Mouse (Mus musculus) MEL (cell line): ENCODE results near the gene Dydc1. TPM values are rescaled to one million over a fixed set of nuclear protein-coding genes. Genes with fewer than 3 reads are reported as not detected.

Experiments used
- DNase-seq: peaks from one replicate; pipeline ENCODE4 v3.0.0; 2011; ENCODE audit warnings: low read depth, low spot score
- H3K27ac ChIP-seq: 2 replicates; pipeline ENCODE4 v1.5.1; 2012; ENCODE audit warnings: low read depth, mild to moderate bottlenecking, control low read depth, low read length, moderate library complexity; ENCODE audit not compliant: control insufficient read depth
- H3K27me3 ChIP-seq, 2 experiments: fragments of 150-350 bp in 1 of 2; sonication (generic) in 1 of 2; 2 replicates each; pipeline ENCODE4 v1.6.1; 2012; ENCODE audit warnings: low read length in 2 of 2, mild to moderate bottlenecking in 2 of 2, improper control_type of control experiment in 1 of 2, moderate library complexity in 1 of 2; ENCODE audit not compliant: insufficient read depth in 2 of 2, control insufficient read depth in 1 of 2
- H3K36me3 ChIP-seq, 2 experiments: 2 replicates each; pipeline ENCODE4 v1.6.1; 2012 to 2014; ENCODE audit warnings: low read length in 2 of 2, improper control_type of control experiment in 1 of 2, inconsistent platforms in 1 of 2, mild to moderate bottlenecking in 1 of 2; ENCODE audit not compliant: insufficient read depth in 2 of 2, control insufficient read depth in 1 of 2
- H3K4me1 ChIP-seq, 2 experiments: fragments of 150-350 bp in 1 of 2; sonication (generic) in 1 of 2; 2 replicates each; pipeline ENCODE4 v1.6.1; 2012; ENCODE audit warnings: low read length in 2 of 2, improper control_type of control experiment in 1 of 2, mild to moderate bottlenecking in 1 of 2; ENCODE audit not compliant: insufficient read depth in 2 of 2, control insufficient read depth in 1 of 2
- H3K4me3 ChIP-seq, 2 experiments: fragments of 150-350 bp in 1 of 2; sonication (generic) in 1 of 2; 2 replicates each; pipeline ENCODE4 v1.5.1; 2012; ENCODE audit warnings: low read depth in 2 of 2, low read length in 2 of 2, mild to moderate bottlenecking in 2 of 2, moderate library complexity in 2 of 2, control low read depth in 1 of 2, improper control_type of control experiment in 1 of 2; ENCODE audit not compliant: control insufficient read depth in 1 of 2, insufficient read depth in 1 of 2
- H3K79me2 ChIP-seq: 2 replicates; pipeline ENCODE4 v1.6.1; 2012; ENCODE audit warnings: mild to moderate bottlenecking, low read length, moderate library complexity; ENCODE audit not compliant: control insufficient read depth, poor library complexity, insufficient read depth
- H3K9ac ChIP-seq: 2 replicates; pipeline ENCODE4 v1.6.1; 2012; ENCODE audit warnings: low read depth, mild to moderate bottlenecking, control low read depth, low read length, moderate library complexity; ENCODE audit not compliant: control insufficient read depth, poor library complexity, severe bottlenecking
- H3K9me3 ChIP-seq: fragments of 150-350 bp; sonication (generic); replicated peaks from 2 replicates; pipeline ENCODE4 v1.6.1; 2012; ENCODE audit warnings: mild to moderate bottlenecking, low read length, improper control_type of control experiment, moderate library complexity; ENCODE audit not compliant: insufficient read depth
- BHLHE40 ChIP-seq: IDR thresholded peaks from 2 replicates; pipeline ENCODE4 v1.6.1; 2012; ENCODE audit warnings: low read depth, mild to moderate bottlenecking, inconsistent platforms, low read length, improper control_type of control experiment, borderline replicate concordance
- EP300 ChIP-seq, 2 experiments: IDR thresholded peaks; 2 replicates each; pipeline ENCODE4 v1.6.1; 2011; ENCODE audit warnings: improper control_type of control experiment in 2 of 2, low read length in 2 of 2, low read depth in 1 of 2, mild to moderate bottlenecking in 1 of 2
- HCFC1 ChIP-seq: IDR thresholded peaks from 2 replicates; pipeline ENCODE4 v1.6.1; 2012; ENCODE audit warnings: low read depth, mild to moderate bottlenecking, inconsistent platforms, low read length, improper control_type of control experiment, moderate library complexity
- JUND ChIP-seq: IDR thresholded peaks from 2 replicates; pipeline ENCODE4 v1.6.1; 2011; ENCODE audit warnings: low read depth, mild to moderate bottlenecking, improper control_type of control experiment, low read length
- KAT2A ChIP-seq: conservative IDR thresholded peaks from 2 replicates; pipeline ENCODE4 v1.6.1; 2012; ENCODE audit warnings: low read depth, low read length, improper control_type of control experiment, inconsistent platforms
- MAFK ChIP-seq: IDR thresholded peaks from 2 replicates; pipeline ENCODE4 v1.6.1; 2011; ENCODE audit warnings: low read depth, mild to moderate bottlenecking, low read length, improper control_type of control experiment, borderline replicate concordance
- MAZ ChIP-seq: IDR thresholded peaks from 2 replicates; pipeline ENCODE4 v1.6.1; 2012; ENCODE audit warnings: low read depth, mild to moderate bottlenecking, inconsistent platforms, low read length, improper control_type of control experiment
- MXI1 ChIP-seq: IDR thresholded peaks from 2 replicates; pipeline ENCODE4 v1.6.1; 2011; ENCODE audit warnings: mild to moderate bottlenecking, low read depth, low read length, improper control_type of control experiment
- NELFE ChIP-seq: IDR thresholded peaks from 2 replicates; pipeline ENCODE4 v1.6.1; 2011; ENCODE audit warnings: low read depth, low read length, improper control_type of control experiment
- POLR2A ChIP-seq, 2 experiments: IDR thresholded peaks; 2 replicates each; pipeline ENCODE4 v1.6.1; 2011 to 2012; ENCODE audit warnings: low read length in 2 of 2, mild to moderate bottlenecking in 2 of 2, control low read depth in 1 of 2, improper control_type of control experiment in 1 of 2, low read depth in 1 of 2, moderate library complexity in 1 of 2; ENCODE audit not compliant: control insufficient read depth in 1 of 2, insufficient read depth in 1 of 2, poor library complexity in 1 of 2
- RAD21 ChIP-seq: IDR thresholded peaks from 2 replicates; pipeline ENCODE4 v1.6.1; 2011; ENCODE audit warnings: mild to moderate bottlenecking, low read depth, low read length, improper control_type of control experiment
- RCOR1 ChIP-seq: IDR thresholded peaks from 2 replicates; pipeline ENCODE4 v1.6.1; 2012; ENCODE audit warnings: low read depth, mild to moderate bottlenecking, inconsistent platforms, low read length, improper control_type of control experiment
- TCF12 ChIP-seq: IDR thresholded peaks from 2 replicates; pipeline ENCODE4 v1.6.1; 2014; ENCODE audit warnings: low read depth, mild to moderate bottlenecking, inconsistent platforms, low read length, improper control_type of control experiment, moderate library complexity
- UBTF ChIP-seq: IDR thresholded peaks from 2 replicates; pipeline ENCODE4 v1.6.1; 2012; ENCODE audit warnings: low read depth, mild to moderate bottlenecking, inconsistent platforms, low read length, improper control_type of control experiment, moderate library complexity, borderline replicate concordance; ENCODE audit not compliant: insufficient read depth
- ZC3H11A ChIP-seq: IDR thresholded peaks from 2 replicates; pipeline ENCODE4 v1.6.1; 2012; ENCODE audit warnings: low read depth, mild to moderate bottlenecking, inconsistent platforms, low read length, improper control_type of control experiment
- ZNF384 ChIP-seq: IDR thresholded peaks from 2 replicates; pipeline ENCODE4 v1.6.1; 2012; ENCODE audit warnings: low read depth, mild to moderate bottlenecking, inconsistent platforms, low read length, improper control_type of control experiment
- polyA plus RNA-seq, 2 experiments: library from polyadenylated mRNA; stranded (reverse) in 1 of 2; unstranded in 1 of 2; fragments of >175 nt in 1 of 2; fragments of >200 nt in 1 of 2; gene quantifications; 2 replicates each; pipeline versions ENCODE4 v1.2.1 to v1.2.4; 2012; ENCODE audit warnings: low replicate concordance in 2 of 2, low read depth in 1 of 2; ENCODE audit not compliant: insufficient read length in 2 of 2, insufficient read depth in 1 of 2, missing spikeins in 1 of 2
- total RNA-seq: library from RNA; depleted of rRNA; stranded (reverse); fragments of 300-350 nt; gene quantifications from 2 replicates; pipeline ENCODE4 v1.2.3, GENCODE M21; 2012; rRNA removed

Dydc1 gene
- total and polyA plus RNA-seq, 3 experiments = not detected

DNA sequence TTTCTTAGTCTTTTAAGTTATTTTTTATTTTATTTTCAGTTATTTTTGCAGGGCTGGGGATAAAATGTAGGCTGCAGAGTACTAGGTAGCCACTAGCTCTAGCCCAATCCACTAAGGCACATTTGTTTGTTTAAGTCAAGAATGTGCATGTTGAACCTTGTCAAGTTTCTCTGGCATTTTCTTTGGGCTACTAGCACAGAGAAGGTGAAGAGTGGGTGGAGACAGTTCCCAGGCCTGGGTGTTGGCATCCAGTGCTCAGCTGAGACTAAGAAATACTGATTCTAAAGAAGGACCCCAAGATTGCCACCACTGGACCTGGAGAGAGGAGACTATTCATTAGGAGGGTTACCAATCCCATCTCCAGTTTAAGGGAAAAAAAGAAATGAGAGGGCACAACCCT lies 64.3 kb downstream of the Dydc1 start:
- no peaks in the 10 kb centered on the region for H3K36me3 ChIP-seq
- no peak overlapping the region for H3K9ac ChIP-seq
- no peaks in the 10 kb centered on the region for H3K4me1 ChIP-seq
- no peak overlapping the region for H3K4me3 ChIP-seq
- H3K27me3 ChIP-seq = no peaks in the 10 kb centered on the region
- no peaks in the 10 kb centered on the region for H3K79me2 ChIP-seq
- DNase-seq = no peak
- no peaks in the 10 kb centered on the region for H3K9me3 ChIP-seq
- no peak overlapping the region for H3K27ac ChIP-seq
- TF ChIP-seq BHLHE40 (no peak), KAT2A (no peak)
- TF ChIP-seq, all 39 proteins: peak for 0

DNA sequence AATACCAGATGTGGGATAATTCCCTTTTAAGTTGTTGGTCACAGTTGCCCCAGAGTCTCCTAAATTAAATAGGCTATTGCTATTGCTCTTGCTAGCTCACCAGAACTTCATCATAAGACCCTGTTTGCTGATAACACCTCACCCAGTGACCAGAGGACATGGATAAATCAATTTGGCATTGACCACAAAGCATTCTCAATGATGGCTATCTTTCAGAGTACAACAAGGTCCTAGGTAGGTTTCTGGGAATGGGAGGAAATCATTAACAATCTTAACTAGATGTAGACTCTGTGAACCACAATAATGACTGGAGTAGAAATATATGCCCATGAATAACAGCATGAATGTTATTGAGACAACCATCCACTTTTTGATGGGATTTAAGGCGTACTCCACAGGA lies 68.0 kb downstream of the Dydc1 start:
- no peaks in the 10 kb centered on the region for H3K27me3 ChIP-seq
- no peaks in the 10 kb centered on the region for H3K79me2 ChIP-seq
- H3K9ac ChIP-seq = no peak overlapping the region
- no peaks in the 10 kb centered on the region for H3K9me3 ChIP-seq
- H3K36me3 ChIP-seq = no peaks in the 10 kb centered on the region
- no peak for TF ChIP-seq TCF12
- no peak for TF ChIP-seq ZNF384
- TF ChIP-seq UBTF = no peak
- TF ChIP-seq HCFC1 = no peak
- no peak for TF ChIP-seq EP300 (IDR thresholded peaks at IDR 0.05; ENCODE audit: low read depth in 1 of 2, low read length in 2 of 2)
- no peak for TF ChIP-seq MAFK
- no peak for TF ChIP-seq RAD21
- no peak for TF ChIP-seq ZC3H11A
- TF ChIP-seq NELFE = no peak
- TF ChIP-seq MAZ = no peak
- TF ChIP-seq RCOR1 = no peak
- TF ChIP-seq MXI1 = no peak
- no peak for TF ChIP-seq JUND
- no peak for TF ChIP-seq POLR2A (IDR thresholded peaks at IDR 0.05; ENCODE audit: control insufficient read depth in 1 of 2, insufficient read depth in 1 of 2, low read depth in 1 of 2, low read length in 2 of 2, poor library complexity in 1 of 2)
- H3K4me3 ChIP-seq = no peak overlapping the region
- no peaks in the 10 kb centered on the region for H3K4me1 ChIP-seq
- H3K27ac ChIP-seq = no peak overlapping the region
- DNase-seq = no peak

Other genes starting within 250 kb of the Dydc1 start
- 0.12 TPM in 1 of 2 replicates, not detected in the other for gene Sh2d4b, start 179.6 kb upstream of the Dydc1 start, total RNA-seq
- gene Sh2d4b, start 179.6 kb upstream of the Dydc1 start, polyA plus RNA-seq = under 1 TPM in 1 of 2 experiments, not detected in 1; 0.26 TPM
- gene Tspan14, start 106.1 kb upstream of the Dydc1 start, total RNA-seq = 16.7 and 24.8 TPM in 2 replicates
- gene Tspan14, start 106.1 kb upstream of the Dydc1 start, polyA plus RNA-seq = 10 to 100 TPM in 1 of 2 experiments, not detected in 1; 29.9 TPM
- gene Fam213a, start 59.1 kb upstream of the Dydc1 start, total RNA-seq = 19.2 and 20.3 TPM in 2 replicates
- 10 to 100 TPM in 1 of 2 experiments, not detected in 1; 28.5 TPM for gene Fam213a, start 59.1 kb upstream of the Dydc1 start, polyA plus RNA-seq
- gene Dydc2, start 3.7 kb upstream of the Dydc1 start, total RNA-seq = not detected in 2 replicates
- not detected for gene Dydc2, start 3.7 kb upstream of the Dydc1 start, polyA plus RNA-seq
- not detected in 2 replicates for gene Mat1a, start 32.1 kb downstream of the Dydc1 start, total RNA-seq
- gene Mat1a, start 32.1 kb downstream of the Dydc1 start, polyA plus RNA-seq = not detected
- not detected in 2 replicates for gene Sftpa1, start 58.9 kb downstream of the Dydc1 start, total RNA-seq
- gene Sftpa1, start 58.9 kb downstream of the Dydc1 start, polyA plus RNA-seq = not detected
- not detected in 2 replicates for gene Mbl1, start 78.5 kb downstream of the Dydc1 start, total RNA-seq
- gene Mbl1, start 78.5 kb downstream of the Dydc1 start, polyA plus RNA-seq = not detected
- gene Sftpd, start 112.2 kb downstream of the Dydc1 start, total RNA-seq = not detected in 2 replicates
- not detected for gene Sftpd, start 112.2 kb downstream of the Dydc1 start, polyA plus RNA-seq
- not detected in 2 replicates for gene Gm2832, start 205.9 kb downstream of the Dydc1 start, total RNA-seq
- gene Gm2832, start 205.9 kb downstream of the Dydc1 start, polyA plus RNA-seq = not detected